Mouse (Mus musculus) neural tube, embryonic 11.5 days (tissue): ENCODE results near the gene Kank1. TPM values are rescaled to one million over a fixed set of nuclear protein-coding genes. Genes with fewer than 3 reads are reported as not detected.

Experiments
- ATAC-seq: fragments of 200-750 bp; cut with Nextera tagmentation; 2 replicates; pipeline ENCODE4 v1.8.0; 2017; ENCODE audit warnings: moderate number of reproducible peaks, mild to moderate bottlenecking, moderate TSS enrichment, moderate library complexity; ENCODE audit not compliant: insufficient read depth, low FRiP score, low TSS enrichment
- DNase-seq: peaks from one replicate; pipeline ENCODE4 v3.0.0-alpha.2; 2015; ENCODE audit warnings: low spot score
- H3K27ac ChIP-seq: fragments of 300-500 bp; sonication (generic); 2 replicates; pipeline ENCODE4 v1.5.1; 2014; ENCODE audit warnings: low read depth, mild to moderate bottlenecking, low read length
- H3K27me3 ChIP-seq: fragments of 300-500 bp; sonication (generic); 2 replicates; pipeline ENCODE4 v1.6.1; 2014; ENCODE audit warnings: mild to moderate bottlenecking, low read length, mixed read lengths; ENCODE audit not compliant: control insufficient read depth, insufficient read depth
- H3K36me3 ChIP-seq: fragments of 300-500 bp; sonication (generic); 2 replicates; pipeline ENCODE4 v1.6.1; 2014; ENCODE audit warnings: mild to moderate bottlenecking, low read length, moderate library complexity, mixed read lengths; ENCODE audit not compliant: control insufficient read depth, insufficient read depth
- H3K4me1 ChIP-seq: fragments of 300-500 bp; sonication (generic); 2 replicates; pipeline ENCODE4 v1.6.1; 2014; ENCODE audit warnings: low read length, mixed read lengths; ENCODE audit not compliant: control insufficient read depth, insufficient read depth
- H3K4me2 ChIP-seq: fragments of 300-500 bp; sonication (generic); 2 replicates; pipeline ENCODE4 v1.6.1; 2014; ENCODE audit warnings: low read depth, mild to moderate bottlenecking, moderate library complexity
- H3K4me3 ChIP-seq: fragments of 300-500 bp; sonication (generic); 2 replicates; pipeline ENCODE4 v1.5.1; 2014; ENCODE audit warnings: low read depth, low read length
- H3K9ac ChIP-seq: fragments of 300-500 bp; sonication (generic); 2 replicates; pipeline ENCODE4 v1.6.1; 2014; ENCODE audit warnings: mild to moderate bottlenecking, low read length
- H3K9me3 ChIP-seq: fragments of 300-500 bp; sonication (generic); 2 replicates; pipeline ENCODE4 v1.6.1; 2016; ENCODE audit warnings: low read length; ENCODE audit not compliant: control insufficient read depth
- WGBS: fragments of 180-500 bp; shearing (Covaris S2); extraction: QIAGEN DNeasy Blood & Tissue Kit; methylation state at CpG from one replicate; pipeline ENCODE4 v1.1.7; 2014; 5-methylcytosine and 5-hydroxymethylcytosine counted together
- polyA plus RNA-seq: library from polyadenylated mRNA; unstranded; fragments of >200 nt; fragmentation: Nextera tagmentation; extraction: Ambion mirVana; gene quantifications from 2 replicates; pipeline ENCODE4 v1.2.1, GENCODE M21; 2014

Kank1 gene
- polyA plus RNA-seq, 1 experiment from 2014 or later = 15.3 TPM

DNA sequence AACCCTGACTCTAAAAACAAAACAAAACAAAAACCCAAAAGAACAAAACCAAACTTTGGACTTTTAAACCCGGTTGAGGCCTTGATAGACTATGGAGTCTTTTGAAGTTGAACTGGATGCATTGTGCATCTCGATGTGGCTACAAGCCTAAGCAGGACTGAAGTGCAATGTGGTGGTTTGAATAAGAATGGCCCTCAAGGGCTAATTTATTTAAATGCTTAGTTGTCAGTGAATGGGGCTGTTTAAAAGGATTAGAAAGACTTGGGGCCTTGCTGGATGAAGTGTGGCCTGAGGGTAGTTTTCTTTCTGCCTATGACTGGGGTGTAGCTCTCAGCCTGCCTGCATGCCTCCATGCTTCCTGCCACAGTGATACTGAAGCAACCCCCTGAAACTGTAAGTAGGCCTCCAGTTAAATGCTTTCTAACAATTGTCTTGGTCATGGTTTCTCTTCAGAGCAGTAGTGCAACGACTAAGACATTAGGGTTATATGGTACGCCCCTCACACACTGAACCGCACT is 242.4 kb downstream of the Kank1 start:
- Histone ChIP-seq H3K9ac (no peak overlapping the region), H3K27me3 (no peaks in the 10 kb centered on the region), H3K27ac (no peak overlapping the region), H3K4me2 (no peak overlapping the region), H3K4me3 (no peak overlapping the region), H3K9me3 (no peaks in the 10 kb centered on the region), H3K4me1 (no peaks in the 10 kb centered on the region), H3K36me3 (no peaks in the 10 kb centered on the region)
- ATAC-seq = no peak
- WGBS = 80% methylated on average over 5 of the region's 5 CpGs
- no peak for DNase-seq

DNA sequence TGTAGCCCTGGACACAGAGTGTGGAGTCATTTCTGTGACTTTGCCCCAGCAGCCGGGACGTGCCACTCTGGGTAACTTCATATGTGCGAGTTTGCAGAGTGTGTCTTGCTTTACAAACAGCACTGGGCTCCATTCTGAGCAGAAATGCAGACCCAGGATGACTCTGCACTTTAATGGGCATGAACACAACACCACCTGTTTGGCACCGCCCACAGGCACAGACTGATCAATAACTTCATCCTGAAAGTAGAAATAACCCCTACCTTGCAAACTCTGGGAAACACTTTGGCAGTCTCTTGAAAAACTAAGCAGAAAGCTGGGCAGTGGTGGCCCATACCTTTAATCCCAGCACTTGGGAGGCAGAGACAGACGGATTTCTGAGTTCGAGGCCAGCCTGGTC is 244.0 kb downstream of the Kank1 start:
- Histone ChIP-seq H3K4me3 (no peak overlapping the region), H3K4me2 (no peak overlapping the region), H3K27me3 (no peaks in the 10 kb centered on the region), H3K9ac (no peak overlapping the region), H3K27ac (no peak overlapping the region), H3K4me1 (no peaks in the 10 kb centered on the region), H3K36me3 (no peaks in the 10 kb centered on the region), H3K9me3 (no peaks in the 10 kb centered on the region)
- no peak for ATAC-seq
- DNase-seq = no peak
- WGBS = 88% methylated on average over 6 of the region's 6 CpGs

Other genes starting within 250 kb of the Kank1 start
- 1.4 and 2.0 TPM in 2 replicates for gene Dock8, start 237.4 kb upstream of the Kank1 start, polyA plus RNA-seq